Mouse (Mus musculus) neural tube, embryonic 12.5 days (tissue): ENCODE measurements around the gene Amy1. TPM values are rescaled to one million over a fixed set of nuclear protein-coding genes. Genes with fewer than 3 reads are reported as not detected.
"Not testable (repeated sequence)": the region's sequence is repeated elsewhere in the genome, so short reads cannot be mapped to it uniquely, and the experiment has no call there.

ENCODE experiments used
- ATAC-seq: fragments of 200-750 bp; cut with Nextera tagmentation; 2 replicates; pipeline ENCODE4 v1.8.0; 2017; ENCODE audit warnings: low read depth, mild to moderate bottlenecking, moderate TSS enrichment, moderate library complexity; ENCODE audit not compliant: low FRiP score
- H3K27ac ChIP-seq: fragments of 300-500 bp; sonication (generic); 2 replicates; pipeline ENCODE4 v1.5.1; 2016
- H3K27me3 ChIP-seq: fragments of 300-500 bp; sonication (generic); replicated peaks from 2 replicates; pipeline ENCODE4 v1.6.1; 2016; ENCODE audit warnings: mild to moderate bottlenecking
- H3K36me3 ChIP-seq: fragments of 300-500 bp; sonication (generic); 2 replicates; pipeline ENCODE4 v1.6.1; 2016; ENCODE audit warnings: mild to moderate bottlenecking
- H3K4me1 ChIP-seq: fragments of 300-500 bp; sonication (generic); 2 replicates; pipeline ENCODE4 v1.6.1; 2016
- H3K4me2 ChIP-seq: fragments of 300-500 bp; sonication (generic); replicated peaks from 2 replicates; pipeline ENCODE4 v1.6.1; 2016; ENCODE audit warnings: mild to moderate bottlenecking
- H3K4me3 ChIP-seq: fragments of 300-500 bp; sonication (generic); 2 replicates; pipeline ENCODE4 v1.5.1; 2016
- H3K9ac ChIP-seq: fragments of 300-500 bp; sonication (generic); 2 replicates; pipeline ENCODE4 v1.6.1; 2016; ENCODE audit warnings: mild to moderate bottlenecking
- H3K9me3 ChIP-seq: fragments of 300-500 bp; sonication (generic); 2 replicates; pipeline ENCODE4 v1.6.1; 2016; ENCODE audit warnings: mild to moderate bottlenecking
- WGBS: fragments of 180-500 bp; shearing (Covaris S2); methylation state at CpG from one replicate; pipeline ENCODE4 v1.1.7; 2016; 5-methylcytosine and 5-hydroxymethylcytosine counted together
- polyA plus RNA-seq: library from polyadenylated mRNA; unstranded; fragments of >200 nt; fragmentation: Nextera tagmentation; extraction: Ambion mirVana; gene quantifications from 2 replicates; pipeline ENCODE4 v1.2.1, GENCODE M21; 2016

Amy1 gene
- polyA plus RNA-seq, 1 experiment from 2014 or later = 6.6 TPM

GRCm38 (mm10) chr3:113532328-113532727 is 74.2 kb downstream of the Amy1 start, which contains the start of gene Amy2a1:
Gene Amy2a1, minus strand, starts transcription at chr3:113532428.
- H3K4me3 ChIP-seq, H3K27ac ChIP-seq, H3K9ac ChIP-seq, H3K27me3 ChIP-seq, H3K9me3 ChIP-seq, ATAC-seq, H3K4me1 ChIP-seq, H3K4me2 ChIP-seq, H3K36me3 ChIP-seq: not testable (repeated sequence)
- WGBS = 89% methylated on average over 3 of the region's 3 CpGs

Other genes with a start within 250 kb of the Amy1 start
- not detected in 2 replicates for gene Amy2a1, start 74.3 kb downstream of the Amy1 start, polyA plus RNA-seq
- gene Rnpc3, start 23.4 kb upstream of the Amy1 start, polyA plus RNA-seq = 49.4 and 52.6 TPM in 2 replicates